Mouse (Mus musculus) liver, embryonic 14.5 days (tissue): ENCODE measurements around the gene Gpam.

ENCODE experiments used
- CTCF ChIP-seq: IDR thresholded peaks from 2 replicates; pipeline ENCODE4 v1.5.1; 2016; ENCODE audit warnings: antibody characterized with exemption, low read depth, control low read depth
- EP300 ChIP-seq: IDR thresholded peaks from 2 replicates; pipeline ENCODE4 v1.6.1; 2016; ENCODE audit warnings: antibody characterized with exemption, low read depth

GRCm38 (mm10) chr19:55119541-55119940 is 7.5 kb downstream of the Gpam start:
- TF ChIP-seq CTCF = no peak
- no peak for TF ChIP-seq EP300
